Mouse (Mus musculus): ENCODE measurements around the gene Fndc1. TPM values are rescaled to one million over a fixed set of nuclear protein-coding genes. Genes with fewer than 3 reads are reported as not detected.

The Fndc1 gene
- total and polyA plus RNA-seq, 2 experiments from 2014 or later: 6.0 to 7.6 TPM

DNA sequence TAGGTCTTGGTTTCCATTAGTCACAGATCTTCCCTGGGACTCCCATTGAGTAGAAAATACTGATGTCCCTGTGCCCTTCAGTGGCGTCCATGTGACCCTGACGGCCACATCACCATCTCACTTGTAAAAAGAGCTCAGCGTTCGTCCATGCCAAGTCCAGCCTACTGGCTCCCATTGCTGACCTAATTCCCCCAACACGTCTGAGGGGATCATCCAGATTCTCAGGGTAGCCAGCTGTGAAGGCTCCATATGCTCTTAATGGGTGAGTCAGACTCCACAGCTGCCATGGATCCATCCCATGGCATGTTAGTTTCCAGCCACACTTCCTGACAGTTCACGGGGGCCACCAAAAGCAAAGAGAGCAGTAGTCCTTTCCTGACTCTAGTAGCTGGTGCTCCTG is 33.0 kb downstream of the Fndc1 start:
- 91% methylated on average over 6 of the region's 6 CpGs for WGBS
- H3K4me2 ChIP-seq (ENCODE audit: low read depth, low read length, poor library complexity, severe bottlenecking): no peak overlapping the region
- H3K27me3 ChIP-seq (ENCODE audit: insufficient read depth, low read length): no peaks in the 10 kb centered on the region
- no peak overlapping the region for H3K27ac ChIP-seq (ENCODE audit: low read depth, low read length)
- DNase-seq (ENCODE audit: low spot score) (no peak), ATAC-seq (ENCODE audit: low FRiP score) (no peak)
- no peaks in the 10 kb centered on the region for H3K4me1 ChIP-seq (ENCODE audit: insufficient read depth, low read length)
- no peaks in the 10 kb centered on the region for H3K9me3 ChIP-seq (ENCODE audit: low read length)
- no peak overlapping the region for H3K9ac ChIP-seq (replicated peaks; ENCODE audit: low read length, poor library complexity, severe bottlenecking)
- H3K4me3 ChIP-seq (ENCODE audit: low read depth, low read length): no peak overlapping the region
- no peak for TF ChIP-seq CTCF (IDR thresholded peaks at IDR 0.05)
- H3K36me3 ChIP-seq (ENCODE audit: insufficient read depth, low read length): no peaks in the 10 kb centered on the region

GRCm38 (mm10) chr17:7790512-7790911 is 36.6 kb downstream of the Fndc1 start:
- no peak for TF ChIP-seq CTCF (IDR thresholded peaks at IDR 0.05)
- DNase-seq (ENCODE audit: low spot score) (no peak), ATAC-seq (ENCODE audit: low FRiP score) (no peak)
- Histone ChIP-seq H3K4me2 (ENCODE audit: low read depth, low read length, poor library complexity, severe bottlenecking) (no peak overlapping the region), H3K4me1 (ENCODE audit: insufficient read depth, low read length) (no peaks in the 10 kb centered on the region), H3K4me3 (ENCODE audit: low read depth, low read length) (no peak overlapping the region), H3K27me3 (ENCODE audit: insufficient read depth, low read length) (no peaks in the 10 kb centered on the region), H3K9ac (replicated peaks; ENCODE audit: low read length, poor library complexity, severe bottlenecking) (no peak overlapping the region), H3K9me3 (ENCODE audit: low read length) (no peaks in the 10 kb centered on the region), H3K27ac (ENCODE audit: low read depth, low read length) (no peak overlapping the region), H3K36me3 (ENCODE audit: insufficient read depth, low read length) (no peaks in the 10 kb centered on the region)
- 62% methylated on average over 3 of the region's 3 CpGs for WGBS

DNA sequence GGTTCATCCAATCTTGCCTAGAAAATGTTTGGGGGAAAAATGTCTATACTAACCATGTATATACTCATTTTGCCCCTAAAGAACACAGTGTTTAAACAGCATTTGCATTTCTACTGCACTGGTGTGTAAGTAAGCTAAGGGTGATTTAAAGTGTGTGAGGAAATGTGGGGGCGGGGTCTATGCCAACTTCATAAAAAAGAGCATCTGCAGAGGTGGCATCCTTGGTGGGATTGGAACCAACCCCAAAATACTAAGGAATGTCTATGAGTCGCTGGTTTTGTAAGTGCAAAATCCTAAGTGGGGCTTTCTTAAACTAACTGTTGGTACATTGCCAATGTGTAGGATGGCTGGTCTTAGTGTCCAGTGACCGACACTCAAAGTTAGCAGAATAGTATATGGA is 53.0 kb downstream of the Fndc1 start:
- Histone ChIP-seq H3K27ac (ENCODE audit: low read depth, low read length) (no peak overlapping the region), H3K27me3 (ENCODE audit: insufficient read depth, low read length) (no peaks in the 10 kb centered on the region), H3K36me3 (ENCODE audit: insufficient read depth, low read length) (no peaks in the 10 kb centered on the region), H3K4me1 (ENCODE audit: insufficient read depth, low read length) (no peaks in the 10 kb centered on the region), H3K4me2 (ENCODE audit: low read depth, low read length, poor library complexity, severe bottlenecking) (no peak overlapping the region), H3K9ac (replicated peaks; ENCODE audit: low read length, poor library complexity, severe bottlenecking) (no peak overlapping the region), H3K9me3 (ENCODE audit: low read length) (no peaks in the 10 kb centered on the region), H3K4me3 (ENCODE audit: low read depth, low read length) (no peak overlapping the region)
- ATAC-seq (ENCODE audit: low FRiP score) (no peak), DNase-seq (ENCODE audit: low spot score) (no peak)
- 87% methylated on average over 3 of the region's 3 CpGs for WGBS
- TF ChIP-seq CTCF (IDR thresholded peaks at IDR 0.05): no peak

DNA sequence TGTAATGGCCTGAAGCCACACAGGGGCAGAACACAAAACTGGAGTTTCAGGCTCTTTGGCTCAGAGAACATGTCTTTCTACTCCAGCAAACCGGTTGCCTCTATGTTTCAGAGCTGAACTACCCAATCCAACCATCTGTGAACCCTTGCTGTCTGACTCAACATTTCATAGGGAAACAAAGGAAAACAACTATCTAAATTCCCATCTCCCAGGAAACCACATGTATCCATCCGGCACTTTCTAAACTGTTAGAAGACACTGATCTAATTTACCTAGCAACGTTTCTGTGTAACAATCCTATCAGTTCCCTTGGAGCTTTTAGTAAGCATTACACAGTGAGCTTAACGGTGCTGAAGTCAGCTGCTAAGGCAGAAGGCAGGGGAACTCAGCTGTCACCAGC is 67.3 kb downstream of the Fndc1 start:
- 66% methylated on average over 4 of the region's 4 CpGs for WGBS
- no peak overlapping the region for H3K9ac ChIP-seq (replicated peaks; ENCODE audit: low read length, poor library complexity, severe bottlenecking)
- no peak for TF ChIP-seq CTCF (IDR thresholded peaks at IDR 0.05)
- no peak overlapping the region for H3K4me3 ChIP-seq (ENCODE audit: low read depth, low read length)
- no peaks in the 10 kb centered on the region for H3K27me3 ChIP-seq (ENCODE audit: insufficient read depth, low read length)
- H3K4me2 ChIP-seq (ENCODE audit: low read depth, low read length, poor library complexity, severe bottlenecking): no peak overlapping the region
- no peak for DNase-seq (ENCODE audit: low spot score)
- no peak overlapping the region for H3K27ac ChIP-seq (ENCODE audit: low read depth, low read length)
- H3K36me3 ChIP-seq (ENCODE audit: insufficient read depth, low read length): no peaks in the 10 kb centered on the region
- no peaks in the 10 kb centered on the region for H3K4me1 ChIP-seq (ENCODE audit: insufficient read depth, low read length)
- no peaks in the 10 kb centered on the region for H3K9me3 ChIP-seq (ENCODE audit: low read length)
- ATAC-seq (ENCODE audit: low FRiP score): no peak

GRCm38 (mm10) chr17:7755001-7755400 is 72.1 kb downstream of the Fndc1 start:
- 88% methylated on average over 11 of the region's 11 CpGs for WGBS
- H3K36me3 ChIP-seq (ENCODE audit: insufficient read depth, low read length): no peaks in the 10 kb centered on the region
- H3K4me2 ChIP-seq (ENCODE audit: low read depth, low read length, poor library complexity, severe bottlenecking): no peak overlapping the region
- DNase-seq (ENCODE audit: low spot score) (no peak), ATAC-seq (ENCODE audit: low FRiP score) (no peak)
- H3K9me3 ChIP-seq (ENCODE audit: low read length): no peaks in the 10 kb centered on the region
- no peak overlapping the region for H3K4me3 ChIP-seq (ENCODE audit: low read depth, low read length)
- no peak overlapping the region for H3K9ac ChIP-seq (replicated peaks; ENCODE audit: low read length, poor library complexity, severe bottlenecking)
- H3K27me3 ChIP-seq (ENCODE audit: insufficient read depth, low read length): no peaks in the 10 kb centered on the region
- H3K4me1 ChIP-seq (ENCODE audit: insufficient read depth, low read length): no peaks in the 10 kb centered on the region
- no peak overlapping the region for H3K27ac ChIP-seq (ENCODE audit: low read depth, low read length)
- TF ChIP-seq CTCF (IDR thresholded peaks at IDR 0.05): no peak

DNA sequence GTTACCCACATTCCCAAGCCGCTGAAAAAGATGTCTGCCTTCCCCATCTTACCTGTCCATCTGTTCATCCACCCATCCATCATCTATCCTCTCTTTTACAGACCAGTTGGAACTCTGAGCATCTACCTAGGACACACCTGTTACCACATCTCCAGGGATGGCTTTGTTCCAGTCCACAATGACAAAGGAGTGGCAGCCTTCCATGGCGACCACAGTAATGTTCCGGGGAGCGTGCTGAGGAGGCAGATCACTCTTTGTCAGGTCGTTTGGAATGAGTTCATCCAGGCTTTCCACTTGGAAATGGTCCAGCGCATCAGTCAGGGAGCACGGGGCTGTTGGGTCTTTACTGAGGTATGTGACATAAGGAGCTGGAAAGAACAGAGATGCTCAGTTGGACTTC is 73.7 kb downstream of the Fndc1 start:
- no peaks in the 10 kb centered on the region for H3K27me3 ChIP-seq (ENCODE audit: insufficient read depth, low read length)
- no peak overlapping the region for H3K9ac ChIP-seq (replicated peaks; ENCODE audit: low read length, poor library complexity, severe bottlenecking)
- no peak for DNase-seq (ENCODE audit: low spot score)
- H3K36me3 ChIP-seq (ENCODE audit: insufficient read depth, low read length): no peaks in the 10 kb centered on the region
- H3K4me1 ChIP-seq (ENCODE audit: insufficient read depth, low read length): no peaks in the 10 kb centered on the region
- TF ChIP-seq CTCF (IDR thresholded peaks at IDR 0.05): no peak
- ATAC-seq (ENCODE audit: low FRiP score): no peak
- H3K4me3 ChIP-seq (ENCODE audit: low read depth, low read length): no peak overlapping the region
- no peak overlapping the region for H3K4me2 ChIP-seq (ENCODE audit: low read depth, low read length, poor library complexity, severe bottlenecking)
- WGBS: 77% methylated on average over 7 of the region's 7 CpGs
- H3K27ac ChIP-seq (ENCODE audit: low read depth, low read length): no peak overlapping the region
- no peaks in the 10 kb centered on the region for H3K9me3 ChIP-seq (ENCODE audit: low read length)
